Mouse (Mus musculus) testis, postnatal 10 days (tissue): ENCODE measurements around the gene Cdc123.

ENCODE experiments used
- DNase-seq: peaks from one replicate; pipeline ENCODE4 v3.0.0; 2021; ENCODE audit warnings: low spot score

The Cdc123 gene

GRCm38 (mm10) chr2:5804440-5805045 lies 40.4 kb downstream of the Cdc123 start:
- DNase-seq: no peak

- no peak for DNase-seq
Measured at GRCm38 (mm10) chr2:5801927-5802590, 42.9 kb downstream of the Cdc123 start.

- no peak for DNase-seq
Measured at GRCm38 (mm10) chr2:5801182-5801640, 43.8 kb downstream of the Cdc123 start.

GRCm38 (mm10) chr2:5797816-5798672 lies 46.9 kb downstream of the Cdc123 start:
- no peak for DNase-seq

- no peak for DNase-seq
Measured at GRCm38 (mm10) chr2:5793771-5794170, 51.2 kb downstream of the Cdc123 start.

GRCm38 (mm10) chr2:5792056-5792455 lies 52.9 kb downstream of the Cdc123 start:
- DNase-seq: no peak

- DNase-seq: no peak
Measured at GRCm38 (mm10) chr2:5789625-5790160, 55.3 kb downstream of the Cdc123 start.

- no peak for DNase-seq
Measured at GRCm38 (mm10) chr2:5787391-5787790, 57.6 kb downstream of the Cdc123 start.

GRCm38 (mm10) chr2:5772464-5772863 lies 72.5 kb downstream of the Cdc123 start:
- no peak for DNase-seq

- no peak for DNase-seq
Measured at GRCm38 (mm10) chr2:5770708-5771241, 74.2 kb downstream of the Cdc123 start.

GRCm38 (mm10) chr2:5769630-5770029 lies 75.3 kb downstream of the Cdc123 start:
- DNase-seq: no peak

GRCm38 (mm10) chr2:5768946-5769345 lies 76.0 kb downstream of the Cdc123 start:
- DNase-seq: no peak

GRCm38 (mm10) chr2:5762031-5762430 lies 82.9 kb downstream of the Cdc123 start:
- no peak for DNase-seq

GRCm38 (mm10) chr2:5760479-5761008 lies 84.4 kb downstream of the Cdc123 start:
- no peak for DNase-seq

GRCm38 (mm10) chr2:5758569-5758968 lies 86.4 kb downstream of the Cdc123 start:
- no peak for DNase-seq

- no peak for DNase-seq
Measured at GRCm38 (mm10) chr2:5750872-5751271, 94.1 kb downstream of the Cdc123 start.

GRCm38 (mm10) chr2:5749210-5749609 lies 95.8 kb downstream of the Cdc123 start:
- DNase-seq: no peak

- no peak for DNase-seq
Measured at GRCm38 (mm10) chr2:5747545-5748043, 97.4 kb downstream of the Cdc123 start.

GRCm38 (mm10) chr2:5746529-5746928 lies 98.4 kb downstream of the Cdc123 start:
- no peak for DNase-seq
